Mouse (Mus musculus): ENCODE data around the gene Acot13. TPM values are rescaled to one million over a fixed set of nuclear protein-coding genes. Genes with fewer than 3 reads are reported as not detected.
"Not testable (repeated sequence)": the region's sequence is repeated elsewhere in the genome, so short reads cannot be mapped to it uniquely, and the experiment has no call there.

The Acot13 gene
- polyA plus RNA-seq, 1 experiment from 2014 or later = 56.1 TPM

DNA sequence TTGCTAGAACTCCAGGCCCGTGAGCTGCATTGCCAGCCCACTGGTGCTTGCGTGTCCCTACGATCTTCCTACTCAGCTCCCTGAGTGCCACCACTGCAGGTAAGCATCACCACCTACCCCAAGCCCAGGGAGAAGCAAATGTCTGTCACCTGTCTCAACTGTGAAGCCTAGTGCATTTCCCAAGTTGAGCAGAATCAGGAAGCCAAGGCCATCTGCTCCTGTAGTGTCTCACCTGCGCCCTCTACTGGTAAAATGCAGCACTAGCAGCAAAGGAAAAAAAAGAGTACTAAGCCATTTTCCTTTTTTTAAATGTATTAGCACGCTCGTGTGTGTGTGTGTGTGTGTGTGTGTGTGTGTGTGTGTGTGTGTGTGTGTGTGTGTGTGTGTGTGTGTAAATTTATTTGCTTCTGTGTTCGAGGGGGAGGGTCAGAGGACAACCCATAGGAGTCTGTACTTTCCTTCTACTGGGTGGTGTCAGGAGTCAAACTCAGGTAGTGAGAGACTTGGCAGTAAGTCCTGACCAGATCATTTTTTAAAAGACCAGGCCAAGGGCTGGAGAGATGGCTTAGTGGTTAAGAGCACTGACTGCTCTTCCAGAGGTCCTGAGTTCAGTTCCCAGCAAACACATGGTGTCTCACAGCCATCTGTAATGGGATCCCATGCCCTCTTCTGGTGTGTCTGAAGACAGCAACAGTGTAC is 55.0 kb downstream of the Acot13 start:
- WGBS = 55% methylated on average over 7 of the region's 7 CpGs
- H3K4me1 ChIP-seq = no peaks in the 10 kb centered on the region
- H3K9me3 ChIP-seq (replicated peaks) = no peaks in the 10 kb centered on the region
- no peak overlapping the region for H3K9ac ChIP-seq (replicated peaks)
- H3K36me3 ChIP-seq = no peaks in the 10 kb centered on the region
- no peaks in the 10 kb centered on the region for H3K27me3 ChIP-seq (replicated peaks)
- no peak overlapping the region for H3K27ac ChIP-seq (replicated peaks)
- no peak overlapping the region for H3K4me3 ChIP-seq (replicated peaks)
- no peak for ATAC-seq (ENCODE audit: low FRiP score)
- no peak overlapping the region for H3K4me2 ChIP-seq

DNA sequence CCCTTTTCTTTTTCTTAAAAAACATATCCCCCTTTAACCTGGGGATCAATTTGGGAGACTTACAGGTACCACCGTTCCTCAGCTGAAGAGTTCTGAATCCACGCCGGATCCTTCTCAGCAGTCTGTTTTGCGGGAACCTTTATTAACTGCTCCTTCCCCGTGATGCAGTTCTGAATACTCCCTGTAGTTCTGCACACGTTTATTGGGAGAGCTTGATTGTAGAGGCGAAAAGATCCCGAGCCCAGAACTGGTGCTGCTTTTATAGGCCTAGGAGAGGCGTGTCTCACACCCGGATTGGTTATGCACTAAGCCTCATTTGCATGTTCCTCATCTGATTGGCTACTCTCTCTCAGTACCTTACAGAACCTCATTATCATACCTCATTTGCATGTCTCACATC is 59.9 kb downstream of the Acot13 start:
- H3K9me3 ChIP-seq (replicated peaks); H3K27ac ChIP-seq (replicated peaks); H3K9ac ChIP-seq (replicated peaks); H3K36me3 ChIP-seq; H3K27me3 ChIP-seq (replicated peaks); H3K4me1 ChIP-seq; H3K4me2 ChIP-seq; H3K4me3 ChIP-seq (replicated peaks); ATAC-seq (ENCODE audit: low FRiP score): not testable (repeated sequence)
- 95% methylated on average over 10 of the region's 10 CpGs for WGBS

Other genes with a start within 250 kb of the Acot13 start
- gene Ripor2, start 249.4 kb downstream of the Acot13 start, polyA plus RNA-seq (2015; fragmentation: Nextera tagmentation; extraction: Ambion mirVana) = 21.3 and 24.0 TPM in 2 replicates
- not detected in 2 replicates for gene Armh2, start 90.3 kb downstream of the Acot13 start, polyA plus RNA-seq (2015; fragmentation: Nextera tagmentation; extraction: Ambion mirVana)
- 16.5 and 39.5 TPM in 2 replicates for gene Gmnn, start 69.6 kb downstream of the Acot13 start, polyA plus RNA-seq (2015; fragmentation: Nextera tagmentation; extraction: Ambion mirVana)
- gene BC005537, start 29.9 kb downstream of the Acot13 start, polyA plus RNA-seq (2015; fragmentation: Nextera tagmentation; extraction: Ambion mirVana) = 16.0 and 20.0 TPM in 2 replicates
- gene Tdp2, start 139 bp upstream of the Acot13 start, polyA plus RNA-seq (2015; fragmentation: Nextera tagmentation; extraction: Ambion mirVana) = 30.7 and 35.8 TPM in 2 replicates
- gene D130043K22Rik, start 13.6 kb upstream of the Acot13 start, polyA plus RNA-seq (2015; fragmentation: Nextera tagmentation; extraction: Ambion mirVana) = 6.4 and 7.7 TPM in 2 replicates
- 13.8 and 16.3 TPM in 2 replicates for gene Aldh5a1, start 106.1 kb upstream of the Acot13 start, polyA plus RNA-seq (2015; fragmentation: Nextera tagmentation; extraction: Ambion mirVana)
- 2.2 and 3.1 TPM in 2 replicates for gene Gpld1, start 111.6 kb upstream of the Acot13 start, polyA plus RNA-seq (2015; fragmentation: Nextera tagmentation; extraction: Ambion mirVana)
- gene Mrs2, start 188.8 kb upstream of the Acot13 start, polyA plus RNA-seq (2015; fragmentation: Nextera tagmentation; extraction: Ambion mirVana) = 14.9 and 15.8 TPM in 2 replicates
- 1.3 and 2.3 TPM in 2 replicates for gene Dcdc2a, start 224.5 kb upstream of the Acot13 start, polyA plus RNA-seq (2015; fragmentation: Nextera tagmentation; extraction: Ambion mirVana)